Mouse (Mus musculus): ENCODE measurements around the gene Cyb5r3. TPM values are rescaled to one million over a fixed set of nuclear protein-coding genes. Genes with fewer than 3 reads are reported as not detected.

Cyb5r3 gene
- polyA plus RNA-seq, 1 experiment from 2014 or later, result 125 TPM

- Histone ChIP-seq H3K27ac (replicated peaks; ENCODE audit: low read depth, low read length) (no peak overlapping the region), H3K4me2 (ENCODE audit: low read depth, low read length) (peak overlapping the region; percentile 28), H3K4me1 (ENCODE audit: control insufficient read depth, insufficient read depth, low read length) (peaks cover 8% of the 10 kb centered on the region), H3K36me3 (ENCODE audit: control insufficient read depth, insufficient read depth, low read length) (no peaks in the 10 kb centered on the region), H3K27me3 (replicated peaks; ENCODE audit: control insufficient read depth, insufficient read depth, low read length) (no peaks in the 10 kb centered on the region), H3K9ac (ENCODE audit: low read depth, low read length) (no peak overlapping the region), H3K9me3 (ENCODE audit: control insufficient read depth, low read length) (no peaks in the 10 kb centered on the region), H3K4me3 (ENCODE audit: low read depth, low read length) (no peak overlapping the region)
- DNase-seq (ENCODE audit: low spot score) (peak; percentile 64), ATAC-seq (ENCODE audit: low read depth) (no peak)
- WGBS, result 33% methylated on average over 9 of the region's 10 CpGs
These were observed 32.5 kb upstream of the Cyb5r3 start for GRCm38 (mm10) chr15:83204731-83205451.

DNA sequence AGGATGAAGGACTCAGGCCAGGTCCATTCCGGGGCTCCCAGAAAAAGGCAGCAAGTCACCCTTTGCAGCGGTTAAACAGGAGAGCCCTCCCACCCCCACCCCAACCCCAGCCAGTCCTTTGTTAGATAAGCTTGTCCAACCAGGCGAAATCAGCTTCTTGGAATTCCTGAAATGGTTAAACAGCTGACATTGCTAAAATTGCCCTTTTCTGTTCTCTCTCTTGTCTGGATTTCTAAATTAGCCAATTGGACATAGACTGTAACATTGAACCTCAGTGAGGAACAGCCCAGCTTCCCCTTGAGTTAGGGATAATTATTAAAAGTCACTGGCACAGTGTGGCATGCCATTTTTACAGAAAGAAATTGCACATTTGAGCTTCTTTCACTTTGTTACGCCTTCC lies 30.0 kb upstream of the Cyb5r3 start:
- 65% methylated on average over 4 of the region's 4 CpGs for WGBS
- H3K4me3 ChIP-seq (ENCODE audit: low read depth, low read length), result no peak overlapping the region
- no peak for ATAC-seq (ENCODE audit: low read depth)

GRCm38 (mm10) chr15:83193413-83193812 lies 21.0 kb upstream of the Cyb5r3 start:
- Histone ChIP-seq H3K27me3 (replicated peaks; ENCODE audit: control insufficient read depth, insufficient read depth, low read length) (no peaks in the 10 kb centered on the region), H3K4me1 (ENCODE audit: control insufficient read depth, insufficient read depth, low read length) (no peaks in the 10 kb centered on the region), H3K36me3 (ENCODE audit: control insufficient read depth, insufficient read depth, low read length) (no peaks in the 10 kb centered on the region), H3K4me3 (ENCODE audit: low read depth, low read length) (no peak overlapping the region), H3K27ac (replicated peaks; ENCODE audit: low read depth, low read length) (no peak overlapping the region), H3K4me2 (ENCODE audit: low read depth, low read length) (no peak overlapping the region), H3K9ac (ENCODE audit: low read depth, low read length) (no peak overlapping the region), H3K9me3 (ENCODE audit: control insufficient read depth, low read length) (no peaks in the 10 kb centered on the region)
- no peak for ATAC-seq (ENCODE audit: low read depth)
- no peak for DNase-seq (ENCODE audit: low spot score)
- WGBS, result 88% methylated on average over 4 of the region's 4 CpGs

More for the DNA sequence above, 30.0 kb upstream of the Cyb5r3 start:
- no peaks in the 10 kb centered on the region for H3K36me3 ChIP-seq (ENCODE audit: control insufficient read depth, insufficient read depth, low read length)
- no peak overlapping the region for H3K9ac ChIP-seq (ENCODE audit: low read depth, low read length)
- no peak overlapping the region for H3K27ac ChIP-seq (replicated peaks; ENCODE audit: low read depth, low read length)
- no peaks in the 10 kb centered on the region for H3K9me3 ChIP-seq (ENCODE audit: control insufficient read depth, low read length)
- no peak overlapping the region for H3K4me2 ChIP-seq (ENCODE audit: low read depth, low read length)
- no peak for DNase-seq (ENCODE audit: low spot score)
- H3K27me3 ChIP-seq (replicated peaks; ENCODE audit: control insufficient read depth, insufficient read depth, low read length), result no peaks in the 10 kb centered on the region
- no peaks in the 10 kb centered on the region for H3K4me1 ChIP-seq (ENCODE audit: control insufficient read depth, insufficient read depth, low read length)

DNA sequence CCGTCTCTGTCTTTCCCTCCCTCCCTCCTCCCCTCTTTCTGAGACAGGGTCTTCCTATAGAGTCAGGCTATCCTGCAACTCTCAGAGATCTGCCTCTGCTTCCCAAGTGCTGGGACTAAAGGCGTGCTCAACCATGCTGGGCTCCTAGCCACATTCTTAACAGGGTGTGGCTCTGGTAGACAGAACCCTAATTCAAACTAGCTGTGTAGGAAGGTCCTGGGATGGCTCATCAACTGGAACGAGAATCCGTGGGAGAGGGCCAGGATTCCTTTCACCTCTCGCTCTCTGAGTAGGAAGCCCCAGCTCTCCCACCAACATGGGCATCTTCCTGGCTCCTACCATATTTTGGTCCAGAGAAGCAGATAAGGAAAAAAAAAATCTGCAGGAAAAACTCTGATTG lies 10.0 kb upstream of the Cyb5r3 start:
- H3K27ac ChIP-seq (replicated peaks; ENCODE audit: low read depth, low read length), result no peak overlapping the region
- H3K4me3 ChIP-seq (ENCODE audit: low read depth, low read length), result no peak overlapping the region
- WGBS, result 58% methylated on average over 5 of the region's 5 CpGs
- H3K4me2 ChIP-seq (ENCODE audit: low read depth, low read length), result no peak overlapping the region
- peak; percentile 60 for DNase-seq (ENCODE audit: low spot score)
- ATAC-seq (ENCODE audit: low read depth), result no peak
- H3K4me1 ChIP-seq (ENCODE audit: control insufficient read depth, insufficient read depth, low read length), result peaks cover 5% of the 10 kb centered on the region; the same call in 1 of the 2 replicates
- H3K9me3 ChIP-seq (ENCODE audit: control insufficient read depth, low read length), result no peaks in the 10 kb centered on the region
- H3K9ac ChIP-seq (ENCODE audit: low read depth, low read length), result no peak overlapping the region
- no peaks in the 10 kb centered on the region for H3K36me3 ChIP-seq (ENCODE audit: control insufficient read depth, insufficient read depth, low read length)
- H3K27me3 ChIP-seq (replicated peaks; ENCODE audit: control insufficient read depth, insufficient read depth, low read length), result no peaks in the 10 kb centered on the region

DNA sequence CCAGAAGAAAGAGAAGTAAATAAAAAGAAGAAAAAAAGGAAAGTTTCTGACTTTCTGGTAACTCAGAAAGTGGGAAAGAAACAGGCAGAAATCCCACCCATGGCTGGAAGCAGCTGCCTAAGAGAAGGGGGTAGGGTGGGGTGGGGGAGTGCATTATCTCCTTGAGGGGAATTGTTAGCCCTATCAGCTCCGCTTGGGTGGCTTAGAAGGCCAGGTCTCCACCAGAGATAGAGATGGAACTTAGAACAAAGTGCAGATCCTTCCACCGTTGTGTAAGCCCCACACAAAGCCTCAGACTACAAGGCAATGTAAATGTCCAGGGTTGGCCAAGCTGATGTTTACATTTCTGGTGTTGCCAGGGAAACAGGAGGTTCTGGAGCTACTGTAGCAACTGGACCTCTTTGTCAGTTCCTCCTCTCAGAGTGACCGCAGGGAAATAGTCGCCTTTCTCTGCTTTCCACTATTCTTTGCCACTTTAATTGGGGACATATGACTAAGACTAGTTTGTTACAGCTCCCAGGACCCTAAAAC lies 9.5 kb upstream of the Cyb5r3 start:
- 58% methylated on average over 4 of the region's 4 CpGs for WGBS
- no peaks in the 10 kb centered on the region for H3K9me3 ChIP-seq (ENCODE audit: control insufficient read depth, low read length)
- H3K27ac ChIP-seq (replicated peaks; ENCODE audit: low read depth, low read length), result no peak overlapping the region
- H3K4me2 ChIP-seq (ENCODE audit: low read depth, low read length), result no peak overlapping the region
- H3K36me3 ChIP-seq (ENCODE audit: control insufficient read depth, insufficient read depth, low read length), result no peaks in the 10 kb centered on the region
- H3K4me1 ChIP-seq (ENCODE audit: control insufficient read depth, insufficient read depth, low read length), result peaks cover 5% of the 10 kb centered on the region; the same call in 1 of the 2 replicates
- ATAC-seq (ENCODE audit: low read depth), result no peak
- no peaks in the 10 kb centered on the region for H3K27me3 ChIP-seq (replicated peaks; ENCODE audit: control insufficient read depth, insufficient read depth, low read length)
- H3K9ac ChIP-seq (ENCODE audit: low read depth, low read length), result no peak overlapping the region
- H3K4me3 ChIP-seq (ENCODE audit: low read depth, low read length), result no peak overlapping the region
- DNase-seq (ENCODE audit: low spot score), result no peak

DNA sequence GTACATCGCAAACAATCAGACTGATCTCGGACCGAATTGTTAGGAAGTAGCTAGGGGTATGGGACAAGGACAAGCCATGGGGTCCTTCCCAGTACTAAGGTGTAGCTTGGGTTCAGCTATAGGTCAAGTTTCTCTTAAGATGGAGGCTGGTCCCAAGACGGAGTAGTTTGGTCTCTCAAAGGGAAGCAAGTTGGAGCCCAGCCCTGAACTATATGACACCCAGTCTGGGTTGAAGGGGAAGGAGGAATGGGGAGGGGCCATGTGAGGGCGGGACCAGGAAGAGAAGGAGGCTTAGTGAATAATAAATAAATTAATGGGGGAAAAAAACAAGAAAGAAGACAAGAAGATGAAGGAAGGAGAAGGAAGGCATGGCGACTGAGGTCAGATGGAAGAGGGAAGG lies 7.6 kb upstream of the Cyb5r3 start:
- Histone ChIP-seq H3K9me3 (ENCODE audit: control insufficient read depth, low read length) (no peaks in the 10 kb centered on the region), H3K27ac (replicated peaks; ENCODE audit: low read depth, low read length) (no peak overlapping the region), H3K4me1 (ENCODE audit: control insufficient read depth, insufficient read depth, low read length) (peaks cover 5% of the 10 kb centered on the region; the same call in 1 of the 2 replicates), H3K4me2 (ENCODE audit: low read depth, low read length) (no peak overlapping the region), H3K4me3 (ENCODE audit: low read depth, low read length) (no peak overlapping the region), H3K36me3 (ENCODE audit: control insufficient read depth, insufficient read depth, low read length) (no peaks in the 10 kb centered on the region), H3K27me3 (replicated peaks; ENCODE audit: control insufficient read depth, insufficient read depth, low read length) (no peaks in the 10 kb centered on the region), H3K9ac (ENCODE audit: low read depth, low read length) (no peak overlapping the region)
- 89% methylated on average over 6 of the region's 6 CpGs for WGBS
- DNase-seq (ENCODE audit: low spot score), result no peak
- ATAC-seq (ENCODE audit: low read depth), result no peak

DNA sequence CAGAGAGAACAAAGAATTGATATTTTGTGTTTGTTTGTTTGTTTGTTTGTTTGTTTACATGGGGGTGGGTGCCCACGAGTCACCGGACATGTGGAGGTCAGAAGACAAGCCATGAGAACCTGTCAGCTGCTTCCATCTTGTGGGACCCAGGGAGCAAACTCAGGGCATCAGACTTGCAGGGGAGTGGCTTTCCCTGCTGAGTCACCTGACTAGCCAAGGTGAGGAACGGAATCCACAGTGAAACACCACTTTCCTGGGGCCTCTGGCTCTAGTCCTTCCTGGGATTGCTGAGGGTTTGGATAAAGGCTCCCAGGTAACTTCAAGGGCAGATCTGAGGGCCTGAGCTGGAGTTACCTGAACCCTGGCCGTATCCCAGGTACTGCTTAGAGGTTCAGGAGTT lies 4.3 kb upstream of the Cyb5r3 start:
- H3K27ac ChIP-seq (replicated peaks; ENCODE audit: low read depth, low read length), result no peak overlapping the region
- no peaks in the 10 kb centered on the region for H3K36me3 ChIP-seq (ENCODE audit: control insufficient read depth, insufficient read depth, low read length)
- H3K4me1 ChIP-seq (ENCODE audit: control insufficient read depth, insufficient read depth, low read length), result 0 out of 2 replicates have a peak, but pooled peaks cover 7% of the 10 kb centered on the region
- DNase-seq (ENCODE audit: low spot score) (no peak), ATAC-seq (ENCODE audit: low read depth) (no peak)
- no peak overlapping the region for H3K4me3 ChIP-seq (ENCODE audit: low read depth, low read length)
- no peaks in the 10 kb centered on the region for H3K27me3 ChIP-seq (replicated peaks; ENCODE audit: control insufficient read depth, insufficient read depth, low read length)
- no peak overlapping the region for H3K9ac ChIP-seq (ENCODE audit: low read depth, low read length)
- WGBS, result 76% methylated on average over 4 of the region's 4 CpGs
- no peaks in the 10 kb centered on the region for H3K9me3 ChIP-seq (ENCODE audit: control insufficient read depth, low read length)
- no peak overlapping the region for H3K4me2 ChIP-seq (ENCODE audit: low read depth, low read length)

GRCm38 (mm10) chr15:83173914-83174884 lies 1.8 kb upstream of the Cyb5r3 start:
- no peaks in the 10 kb centered on the region for H3K9me3 ChIP-seq (ENCODE audit: control insufficient read depth, low read length)
- H3K27ac ChIP-seq (replicated peaks; ENCODE audit: low read depth, low read length), result no peak overlapping the region
- DNase-seq (ENCODE audit: low spot score) (no peak), ATAC-seq (ENCODE audit: low read depth) (no peak)
- H3K27me3 ChIP-seq (replicated peaks; ENCODE audit: control insufficient read depth, insufficient read depth, low read length), result no peaks in the 10 kb centered on the region
- no peak overlapping the region for H3K9ac ChIP-seq (ENCODE audit: low read depth, low read length)
- no peak overlapping the region for H3K4me3 ChIP-seq (ENCODE audit: low read depth, low read length)
- H3K4me2 ChIP-seq (ENCODE audit: low read depth, low read length), result no peak overlapping the region
- peaks cover 19% of the 10 kb centered on the region for H3K4me1 ChIP-seq (ENCODE audit: control insufficient read depth, insufficient read depth, low read length)
- 89% methylated on average over 14 of the region's 14 CpGs for WGBS
- H3K36me3 ChIP-seq (ENCODE audit: control insufficient read depth, insufficient read depth, low read length), result no peaks in the 10 kb centered on the region

Measured in embryonic facial prominence, embryonic 14.5 days (tissue).